Mouse (Mus musculus): ENCODE measurements at regions not wholly inside any gene's neighbourhood (a gene's known extent, or its start where the extent isn't known, plus 50 kb on each side); places are given as distances from the start of the nearest gene placed in this dataset.

- TF ChIP-seq CTCF (IDR thresholded peaks at IDR 0.05; ENCODE audit: low read depth, low read length), result no peak
- TF ChIP-seq GATA1 (IDR thresholded peaks at IDR 0.05; ENCODE audit: borderline replicate concordance, low read length), result no peak
- no peak for TF ChIP-seq POLR2AphosphoS5 (IDR thresholded peaks at IDR 0.05; ENCODE audit: insufficient replicate concordance, low read depth, low read length)
- TF ChIP-seq TAL1 (conservative IDR thresholded peaks at IDR 0.05; ENCODE audit: low read depth, low read length), result no peak
These were observed 159.7 kb downstream of the Akr1d1 start for GRCm38 (mm10) chr6:37689696-37690095.
